9 mouse cellular contexts compared by ENCODE assay signal in genomic region chr3:90373432-90374028, GRCm38 (mm10). TPM values are rescaled to one million over a fixed set of nuclear protein-coding genes. Genes with fewer than 3 reads are reported as not detected.
DNase-seq lines count a peak whose midpoint lies in the region; ATAC-seq and TF ChIP-seq lines count a peak whose summit lies in the region.
"Had no signal": no experiment of that assay in that cellular context is flagged by ENCODE, and none has a peak within 500 bp of the region (broad histone marks: within the 10 kb centered on the region; RNA-seq: fewer than 3 reads in every experiment).

No protein-coding gene starts in this region.

- peak; percentile 82 for DNase-seq in c-Kit-positive CD71-positive TER-119-positive erythroid progenitor cells, embryonic 14.5 days (ENCODE audit: low spot score)
- peak; percentile 80 to 83 for DNase-seq in heart, postnatal 36 days
- DNase-seq in layer of hippocampus, adult 11-12 months (ENCODE audit: low spot score): peak; percentile 94
- peak; percentile 96 for DNase-seq in lung, embryonic 14.5 days
- peak; percentile 54 for DNase-seq in ovary, adult 18-20 months (ENCODE audit: low spot score)
- DNase-seq in thymus, adult 2 months: peak; percentile 84

- intact Hi-C loops in heart, postnatal 36 days (cut with DNase I): loop anchor here (1.0 kb wide), 3 partner anchors 83 to 153 kb away; partner anchors contain the start of gene Dennd4b

- H3K27me3 ChIP-seq in E14TG2a.4 (ENCODE audit: insufficient read depth, low read length): no peaks in the 10 kb centered on the region
- no peaks in the 10 kb centered on the region for H3K27me3 ChIP-seq in forebrain, embryonic 15.5 days
- no peaks in the 10 kb centered on the region for H3K27me3 ChIP-seq in lung, embryonic 14.5 days (ENCODE audit: insufficient read depth, low read length)
- H3K27me3 ChIP-seq in thymus, adult 2 months (ENCODE audit: control insufficient read depth, insufficient read depth, low read length): no peaks in the 10 kb centered on the region

- no peak overlapping the region for H3K9ac ChIP-seq in forebrain, embryonic 15.5 days (replicated peaks)
- H3K9ac ChIP-seq in lung, embryonic 14.5 days: no peak overlapping the region

- WGBS in forebrain, embryonic 15.5 days: 28% methylated on average over 4 of the region's 4 CpGs
- 23% methylated on average over 4 of the region's 4 CpGs for WGBS in lung, embryonic 14.5 days
- WGBS in thymus, adult 2 months: 22% methylated on average over 4 of the region's 4 CpGs

- H3K27ac ChIP-seq in forebrain, embryonic 15.5 days (replicated peaks): no peak overlapping the region
- no peak overlapping the region for H3K27ac ChIP-seq in lung, embryonic 14.5 days (ENCODE audit: low read depth)
- H3K27ac ChIP-seq in thymus, adult 2 months (ENCODE audit: control insufficient read depth, insufficient read depth, low read length): no peak overlapping the region

- peaks cover 37% of the 10 kb centered on the region for H3K4me1 ChIP-seq in E14TG2a.4 (replicated peaks; ENCODE audit: low read depth, low read length)
- H3K4me1 ChIP-seq in forebrain, embryonic 15.5 days: no peaks in the 10 kb centered on the region
- no peaks in the 10 kb centered on the region for H3K4me1 ChIP-seq in lung, embryonic 14.5 days (ENCODE audit: insufficient read depth)
- no peaks in the 10 kb centered on the region for H3K4me1 ChIP-seq in thymus, adult 2 months (replicated peaks; ENCODE audit: control insufficient read depth, insufficient read depth, low read length)

- no peak overlapping the region for H3K4me2 ChIP-seq in forebrain, embryonic 15.5 days (replicated peaks)
- H3K4me2 ChIP-seq in lung, embryonic 14.5 days: no peak overlapping the region

- no peaks in the 10 kb centered on the region for H3K9me3 ChIP-seq in E14TG2a.4 (ENCODE audit: low read length)
- no peaks in the 10 kb centered on the region for H3K9me3 ChIP-seq in forebrain, embryonic 15.5 days
- no peaks in the 10 kb centered on the region for H3K9me3 ChIP-seq in lung, embryonic 14.5 days (ENCODE audit: low read depth, low read length)

- peak; percentile 97 for TF ChIP-seq CTCF in E14TG2a.4 (conservative IDR thresholded peaks at IDR 0.05; ENCODE audit: low read length)
- TF ChIP-seq CTCF in lung, embryonic 14.5 days (IDR thresholded peaks at IDR 0.05; ENCODE audit: low read depth): peak; percentile 88
- no peak for TF ChIP-seq CTCF in thymus, adult 2 months (IDR thresholded peaks at IDR 0.05; ENCODE audit: borderline replicate concordance, control insufficient read depth, extremely low read depth, insufficient read depth, low read length, poor library complexity)

- no peak overlapping the region for H3K4me3 ChIP-seq in E14TG2a.4 (replicated peaks; ENCODE audit: low read length)
- H3K4me3 ChIP-seq in forebrain, embryonic 15.5 days: no peak overlapping the region
- H3K4me3 ChIP-seq in lung, embryonic 14.5 days (ENCODE audit: low read depth, low read length): no peak overlapping the region
- H3K4me3 ChIP-seq in thymus, adult 2 months (ENCODE audit: control insufficient read depth, insufficient read depth, low read length): no peak overlapping the region
- H3K4me3 ChIP-seq: erythroblast, embryonic 14.5 days had no signal

- TF ChIP-seq POLR2A in thymus, adult 2 months (IDR thresholded peaks at IDR 0.05; ENCODE audit: control insufficient read depth, extremely low read depth, insufficient read depth, low read length, poor library complexity): no peak

- H3K36me3 ChIP-seq in E14TG2a.4 (ENCODE audit: insufficient read depth, low read length): no peaks in the 10 kb centered on the region
- H3K36me3 ChIP-seq in forebrain, embryonic 15.5 days: no peaks in the 10 kb centered on the region
- no peaks in the 10 kb centered on the region for H3K36me3 ChIP-seq in lung, embryonic 14.5 days (ENCODE audit: insufficient read depth)
- H3K36me3 ChIP-seq in thymus, adult 2 months (ENCODE audit: control insufficient read depth, insufficient read depth, low read length): no peaks in the 10 kb centered on the region

- peak; percentile 39 for ATAC-seq in forebrain, embryonic 15.5 days (replicated peaks)
- peak; percentile 69 for ATAC-seq in lung, embryonic 14.5 days (ENCODE audit: insufficient read depth)

RNA-seq across cellular contexts. Expression of gene Slc27a3, which starts 16.2 kb away (rescaled TPM):
- 18.5 and 18.8 TPM in 2 replicates for polyA plus RNA-seq in forebrain, embryonic 15.5 days (2015; fragmentation: Nextera tagmentation; extraction: Ambion mirVana)
- under 1 TPM; 0.54 to 1.00 TPM for total RNA-seq in heart, postnatal 36 days (2021)
- 18.4 and 19.1 TPM in 2 replicates for polyA plus RNA-seq in lung, embryonic 14.5 days (2014; fragmentation: Nextera tagmentation; extraction: Ambion mirVana)
- polyA plus RNA-seq in thymus, adult 2 months (2012; rRNA removed): 15.0 and 21.2 TPM in 2 replicates

RNA-seq across cellular contexts. Expression of gene Ints3, which starts 59.9 kb away (rescaled TPM):
- 33.6 and 36.5 TPM in 2 replicates for polyA plus RNA-seq in forebrain, embryonic 15.5 days (2015; fragmentation: Nextera tagmentation; extraction: Ambion mirVana)
- total RNA-seq in heart, postnatal 36 days (2021): 10 to 100 TPM; 23.7 to 27.9 TPM
- 38.5 and 40.5 TPM in 2 replicates for polyA plus RNA-seq in lung, embryonic 14.5 days (2014; fragmentation: Nextera tagmentation; extraction: Ambion mirVana)
- 46.2 and 47.4 TPM in 2 replicates for polyA plus RNA-seq in thymus, adult 2 months (2012; rRNA removed)
